Mouse (Mus musculus) v-Abl transformed pro-B cells (cell line): ENCODE data around the gene Enpep.

Source experiments
- in situ Hi-C, 2 experiments: fragments of 400-800 bp; cut with MboI; formaldehyde crosslinking; loops; one replicate each; pipeline ENCODE4 v1.15.1; 2025; ENCODE audit not compliant: unreplicated experiment in 2 of 2

Gene Enpep

GRCm38 (mm10) chr3:129268886-129269683 is 63.4 kb downstream of the Enpep start:
- in situ Hi-C loops = loop anchor here in 1 of 2 experiments (25.0 kb wide), 1 partner anchor 1418 kb away; no protein-coding TSS in a partner anchor

GRCm38 (mm10) chr3:129258497-129258896 is 74.0 kb downstream of the Enpep start:
- in situ Hi-C loops = loop anchor here in 1 of 2 experiments (25.0 kb wide), 1 partner anchor 1429 kb away; no protein-coding TSS in a partner anchor

GRCm38 (mm10) chr3:129256766-129257165 is 75.8 kb downstream of the Enpep start:
- in situ Hi-C loops = loop anchor here in 1 of 2 experiments (25.0 kb wide), 1 partner anchor 1431 kb away; no protein-coding TSS in a partner anchor

- in situ Hi-C loops = loop anchor here in 1 of 2 experiments (25.0 kb wide), 1 partner anchor 1431 kb away; no protein-coding TSS in a partner anchor
Observed at GRCm38 (mm10) chr3:129256283-129256682, 76.2 kb downstream of the Enpep start.

- in situ Hi-C loops = loop anchor here in 1 of 2 experiments (25.0 kb wide), 1 partner anchor 1433 kb away; no protein-coding TSS in a partner anchor
Observed at GRCm38 (mm10) chr3:129254246-129254645, 78.3 kb downstream of the Enpep start.

- in situ Hi-C loops = loop anchor here in 1 of 2 experiments (25.0 kb wide), 1 partner anchor 1436 kb away; no protein-coding TSS in a partner anchor
Observed at GRCm38 (mm10) chr3:129250997-129251396, 81.5 kb downstream of the Enpep start.

- in situ Hi-C loops = no loop called here
Observed at GRCm38 (mm10) chr3:129238664-129239258, 93.8 kb downstream of the Enpep start.

- in situ Hi-C loops = no loop called here
Observed at GRCm38 (mm10) chr3:129238010-129238409, 94.5 kb downstream of the Enpep start.

- in situ Hi-C loops = no loop called here
Observed at GRCm38 (mm10) chr3:129227331-129227730, 105.2 kb downstream of the Enpep start.

GRCm38 (mm10) chr3:129226681-129227080 is 105.8 kb downstream of the Enpep start:
- in situ Hi-C loops = no loop called here

- in situ Hi-C loops = no loop called here
Observed at GRCm38 (mm10) chr3:129225577-129226289, 106.8 kb downstream of the Enpep start.

- in situ Hi-C loops = loop anchor here (25.0 kb wide), 2 partner anchors 1638 to 1663 kb away; partner anchors contain the start of genes Larp7 (in 1 of the 2) and Zgrf1 (in 1 of the 2)
Observed at GRCm38 (mm10) chr3:129224806-129225576, 107.5 kb downstream of the Enpep start.

- in situ Hi-C loops = loop anchor here (25.0 kb wide), 2 partner anchors 1637 to 1662 kb away; partner anchors contain the start of genes Larp7 (in 1 of the 2) and Zgrf1 (in 1 of the 2)
Observed at GRCm38 (mm10) chr3:129223964-129224805, 108.3 kb downstream of the Enpep start.

- in situ Hi-C loops = loop anchor here (25.0 kb wide), 2 partner anchors 1636 to 1661 kb away; partner anchors contain the start of genes Larp7 (in 1 of the 2) and Zgrf1 (in 1 of the 2)
Observed at GRCm38 (mm10) chr3:129223401-129223800, 109.1 kb downstream of the Enpep start.

- in situ Hi-C loops = loop anchor here (25.0 kb wide), 2 partner anchors 1635 to 1660 kb away; partner anchors contain the start of genes Larp7 (in 1 of the 2) and Zgrf1 (in 1 of the 2)
Observed at GRCm38 (mm10) chr3:129222448-129223290, 109.9 kb downstream of the Enpep start.

GRCm38 (mm10) chr3:129221380-129222260 is 110.9 kb downstream of the Enpep start:
- in situ Hi-C loops = loop anchor here (25.0 kb wide), 2 partner anchors 1634 to 1659 kb away; partner anchors contain the start of genes Larp7 (in 1 of the 2) and Zgrf1 (in 1 of the 2)
